Mouse (Mus musculus): ENCODE results near the gene Hoxb1. TPM values are rescaled to one million over a fixed set of nuclear protein-coding genes. Genes with fewer than 3 reads are reported as not detected.

Gene Hoxb1
- polyA plus RNA-seq, 1 experiment = not detected

- 59% methylated on average over 21 of the region's 21 CpGs for WGBS
- DNase-seq (ENCODE audit: low read depth, low spot score) = no peak
These were observed 17.2 kb upstream of the Hoxb1 start for GRCm38 (mm10) chr11:96348141-96348928.

- 55% methylated on average over 3 of the region's 3 CpGs for WGBS
- DNase-seq (ENCODE audit: low read depth, low spot score) = no peak
These were observed 16.6 kb upstream of the Hoxb1 start for GRCm38 (mm10) chr11:96348988-96349387.

GRCm38 (mm10) chr11:96349491-96350340 is 15.8 kb upstream of the Hoxb1 start:
- DNase-seq (ENCODE audit: low read depth, low spot score) = no peak
- WGBS = 60% methylated on average over 14 of the region's 14 CpGs

GRCm38 (mm10) chr11:96350341-96350624 is 15.3 kb upstream of the Hoxb1 start, which contains the start of gene Hoxb2:
TSS of gene Hoxb2 (plus strand) at chr11:96350525.
- DNase-seq (ENCODE audit: low read depth, low spot score) = no peak

GRCm38 (mm10) chr11:96350791-96351190 is 14.8 kb upstream of the Hoxb1 start:
- no peak for DNase-seq (ENCODE audit: low read depth, low spot score)
- 90% methylated on average over 2 of the region's 2 CpGs for WGBS

More at GRCm38 (mm10) chr11:96350341-96350624, 15.3 kb upstream of the Hoxb1 start, which contains the start of gene Hoxb2:
- WGBS = 68% methylated on average over 2 of the region's 2 CpGs

GRCm38 (mm10) chr11:96351312-96351711 is 14.2 kb upstream of the Hoxb1 start:
- 46% methylated on average over 11 of the region's 11 CpGs for WGBS
- no peak for DNase-seq (ENCODE audit: low read depth, low spot score)

- WGBS = 15% methylated on average over 22 of the region's 22 CpGs
- DNase-seq (ENCODE audit: low read depth, low spot score) = no peak
These were observed 13.7 kb upstream of the Hoxb1 start for GRCm38 (mm10) chr11:96351831-96352230.

- 2% methylated on average over 75 of the region's 75 CpGs for WGBS
- no peak for DNase-seq (ENCODE audit: low read depth, low spot score)
These were observed 12.6 kb upstream of the Hoxb1 start for GRCm38 (mm10) chr11:96352691-96353521.

- WGBS = 23% methylated on average over 14 of the region's 14 CpGs
- DNase-seq (ENCODE audit: low read depth, low spot score) = no peak
These were observed 12.1 kb upstream of the Hoxb1 start for GRCm38 (mm10) chr11:96353522-96353841.

GRCm38 (mm10) chr11:96353939-96354338 is 11.6 kb upstream of the Hoxb1 start:
- 56% methylated on average over 8 of the region's 8 CpGs for WGBS
- no peak for DNase-seq (ENCODE audit: low read depth, low spot score)

GRCm38 (mm10) chr11:96354376-96354775 is 11.2 kb upstream of the Hoxb1 start:
- DNase-seq (ENCODE audit: low read depth, low spot score) = no peak
- 23% methylated on average over 25 of the region's 25 CpGs for WGBS

- no peak for DNase-seq (ENCODE audit: low read depth, low spot score)
- WGBS = 30% methylated on average over 9 of the region's 9 CpGs
These were observed 10.7 kb upstream of the Hoxb1 start for GRCm38 (mm10) chr11:96354801-96355311.

- 39% methylated on average over 5 of the region's 5 CpGs for WGBS
- DNase-seq (ENCODE audit: low read depth, low spot score) = no peak
These were observed 1.7 kb upstream of the Hoxb1 start for GRCm38 (mm10) chr11:96363807-96364206.

- no peak for DNase-seq (ENCODE audit: low read depth, low spot score)
- WGBS = 12% methylated on average over 47 of the region's 47 CpGs
These were observed 815 bp downstream of the Hoxb1 start for GRCm38 (mm10) chr11:96366092-96367041.

GRCm38 (mm10) chr11:96367141-96367540 is 1.6 kb downstream of the Hoxb1 start:
- WGBS = 68% methylated on average over 6 of the region's 6 CpGs
- no peak for DNase-seq (ENCODE audit: low read depth, low spot score)

GRCm38 (mm10) chr11:96368686-96369085 is 3.1 kb downstream of the Hoxb1 start:
- WGBS = 74% methylated on average over 5 of the region's 5 CpGs

GRCm38 (mm10) chr11:96369140-96369539 is 3.6 kb downstream of the Hoxb1 start:
- no peak for DNase-seq (ENCODE audit: low read depth, low spot score)
- WGBS = 69% methylated on average over 7 of the region's 7 CpGs

More at GRCm38 (mm10) chr11:96368686-96369085, 3.1 kb downstream of the Hoxb1 start:
- no peak for DNase-seq (ENCODE audit: low read depth, low spot score)

GRCm38 (mm10) chr11:96371726-96372125 is 6.2 kb downstream of the Hoxb1 start:
- DNase-seq (ENCODE audit: low read depth, low spot score) = no peak
- WGBS = 73% methylated on average over 3 of the region's 3 CpGs

- 28% methylated on average over 3 of the region's 3 CpGs for WGBS
- no peak for DNase-seq (ENCODE audit: low read depth, low spot score)
These were observed 7.0 kb downstream of the Hoxb1 start for GRCm38 (mm10) chr11:96372519-96372918.
